Mouse (Mus musculus): Measurements from ENCODE around the gene Cd80. TPM values are rescaled to one million over a fixed set of nuclear protein-coding genes. Genes with fewer than 3 reads are reported as not detected.
A peak's percentile ranks its signal among the peaks of the same experiment; 100 is the strongest.

Gene Cd80
- polyA plus RNA-seq, 1 experiment from 2014 or later: 0.51 TPM

- H3K27ac ChIP-seq (ENCODE audit: low read depth, low read length): no peak overlapping the region
These were observed 38.5 kb downstream of the Cd80 start for GRCm38 (mm10) chr16:38493890-38494289.

GRCm38 (mm10) chr16:38496604-38497140, 41.3 kb downstream of the Cd80 start:
- Histone ChIP-seq H3K4me1 (ENCODE audit: control insufficient read depth, insufficient read depth, low read length) (no peaks in the 10 kb centered on the region), H3K36me3 (ENCODE audit: control insufficient read depth, insufficient read depth, low read length) (peaks cover 31% of the 10 kb centered on the region), H3K4me3 (ENCODE audit: low read length) (no peak overlapping the region), H3K4me2 (replicated peaks; ENCODE audit: low read depth, low read length) (no peak overlapping the region), H3K27ac (ENCODE audit: low read depth, low read length) (no peak overlapping the region), H3K9me3 (ENCODE audit: control insufficient read depth, low read length) (no peaks in the 10 kb centered on the region), H3K9ac (ENCODE audit: low read depth, low read length) (no peak overlapping the region), H3K27me3 (ENCODE audit: control insufficient read depth, insufficient read depth, low read length) (no peaks in the 10 kb centered on the region)
- WGBS: 72% methylated on average over 7 of the region's 7 CpGs
- no peak for ATAC-seq (ENCODE audit: low FRiP score, low TSS enrichment)

More at GRCm38 (mm10) chr16:38493890-38494289, 38.5 kb downstream of the Cd80 start:
- H3K9ac ChIP-seq (ENCODE audit: low read depth, low read length): no peak overlapping the region
- H3K4me3 ChIP-seq (ENCODE audit: low read length): no peak overlapping the region
- WGBS: 89% methylated on average over 10 of the region's 10 CpGs
- no peaks in the 10 kb centered on the region for H3K9me3 ChIP-seq (ENCODE audit: control insufficient read depth, low read length)
- ATAC-seq (ENCODE audit: low FRiP score, low TSS enrichment): no peak
- H3K36me3 ChIP-seq (ENCODE audit: control insufficient read depth, insufficient read depth, low read length): peaks cover 21% of the 10 kb centered on the region
- no peaks in the 10 kb centered on the region for H3K4me1 ChIP-seq (ENCODE audit: control insufficient read depth, insufficient read depth, low read length)
- no peak overlapping the region for H3K4me2 ChIP-seq (replicated peaks; ENCODE audit: low read depth, low read length)
- H3K27me3 ChIP-seq (ENCODE audit: control insufficient read depth, insufficient read depth, low read length): no peaks in the 10 kb centered on the region

GRCm38 (mm10) chr16:38502469-38502868, 47.1 kb downstream of the Cd80 start:
- H3K36me3 ChIP-seq (ENCODE audit: control insufficient read depth, insufficient read depth, low read length): peaks cover 54% of the 10 kb centered on the region
- no peaks in the 10 kb centered on the region for H3K9me3 ChIP-seq (ENCODE audit: control insufficient read depth, low read length)
- no peak overlapping the region for H3K27ac ChIP-seq (ENCODE audit: low read depth, low read length)
- no peak for ATAC-seq (ENCODE audit: low FRiP score, low TSS enrichment)
- no peak overlapping the region for H3K4me2 ChIP-seq (replicated peaks; ENCODE audit: low read depth, low read length)
- no peaks in the 10 kb centered on the region for H3K27me3 ChIP-seq (ENCODE audit: control insufficient read depth, insufficient read depth, low read length)
- no peaks in the 10 kb centered on the region for H3K4me1 ChIP-seq (ENCODE audit: control insufficient read depth, insufficient read depth, low read length)
- WGBS: 98% methylated on average over 10 of the region's 10 CpGs
- H3K9ac ChIP-seq (ENCODE audit: low read depth, low read length): no peak overlapping the region
- no peak overlapping the region for H3K4me3 ChIP-seq (ENCODE audit: low read length)

- Histone ChIP-seq H3K9me3 (ENCODE audit: control insufficient read depth, low read length) (no peaks in the 10 kb centered on the region), H3K27me3 (ENCODE audit: control insufficient read depth, insufficient read depth, low read length) (no peaks in the 10 kb centered on the region), H3K4me3 (ENCODE audit: low read length) (no peak overlapping the region), H3K4me2 (replicated peaks; ENCODE audit: low read depth, low read length) (no peak overlapping the region), H3K27ac (ENCODE audit: low read depth, low read length) (no peak overlapping the region), H3K4me1 (ENCODE audit: control insufficient read depth, insufficient read depth, low read length) (no peaks in the 10 kb centered on the region), H3K9ac (ENCODE audit: low read depth, low read length) (no peak overlapping the region), H3K36me3 (ENCODE audit: control insufficient read depth, insufficient read depth, low read length) (peaks cover 57% of the 10 kb centered on the region)
- WGBS: 92% methylated on average over 4 of the region's 4 CpGs
- no peak for ATAC-seq (ENCODE audit: low FRiP score, low TSS enrichment)
These were observed 48.2 kb downstream of the Cd80 start for GRCm38 (mm10) chr16:38503528-38503927.

GRCm38 (mm10) chr16:38506041-38506634, 50.8 kb downstream of the Cd80 start:
- H3K36me3 ChIP-seq (ENCODE audit: control insufficient read depth, insufficient read depth, low read length): peaks cover 60% of the 10 kb centered on the region
- peak; percentile 89 for ATAC-seq (ENCODE audit: low FRiP score, low TSS enrichment)
- H3K9ac ChIP-seq (ENCODE audit: low read depth, low read length): no peak overlapping the region
- H3K27me3 ChIP-seq (ENCODE audit: control insufficient read depth, insufficient read depth, low read length): no peaks in the 10 kb centered on the region
- H3K4me3 ChIP-seq (ENCODE audit: low read length): no peak overlapping the region
- no peak overlapping the region for H3K27ac ChIP-seq (ENCODE audit: low read depth, low read length)
- no peaks in the 10 kb centered on the region for H3K9me3 ChIP-seq (ENCODE audit: control insufficient read depth, low read length)
- no peaks in the 10 kb centered on the region for H3K4me1 ChIP-seq (ENCODE audit: control insufficient read depth, insufficient read depth, low read length)
- WGBS: 82% methylated on average over 4 of the region's 4 CpGs
- H3K4me2 ChIP-seq (replicated peaks; ENCODE audit: low read depth, low read length): no peak overlapping the region

GRCm38 (mm10) chr16:38510846-38511245, 55.5 kb downstream of the Cd80 start:
- H3K36me3 ChIP-seq (ENCODE audit: control insufficient read depth, insufficient read depth, low read length): peaks cover 61% of the 10 kb centered on the region

GRCm38 (mm10) chr16:38519140-38519539, 63.8 kb downstream of the Cd80 start:
- H3K4me2 ChIP-seq (replicated peaks; ENCODE audit: low read depth, low read length): no peak overlapping the region
- H3K9me3 ChIP-seq (ENCODE audit: control insufficient read depth, low read length): no peaks in the 10 kb centered on the region
- WGBS: 95% methylated on average over 2 of the region's 2 CpGs
- ATAC-seq (ENCODE audit: low FRiP score, low TSS enrichment): no peak
- H3K27me3 ChIP-seq (ENCODE audit: control insufficient read depth, insufficient read depth, low read length): no peaks in the 10 kb centered on the region
- H3K36me3 ChIP-seq (ENCODE audit: control insufficient read depth, insufficient read depth, low read length): peaks cover 34% of the 10 kb centered on the region
- H3K4me1 ChIP-seq (ENCODE audit: control insufficient read depth, insufficient read depth, low read length): peaks cover 9% of the 10 kb centered on the region
- no peak overlapping the region for H3K27ac ChIP-seq (ENCODE audit: low read depth, low read length)
- no peak overlapping the region for H3K4me3 ChIP-seq (ENCODE audit: low read length)
- no peak overlapping the region for H3K9ac ChIP-seq (ENCODE audit: low read depth, low read length)

More at GRCm38 (mm10) chr16:38510846-38511245, 55.5 kb downstream of the Cd80 start:
- Histone ChIP-seq H3K27ac (ENCODE audit: low read depth, low read length) (no peak overlapping the region), H3K4me3 (ENCODE audit: low read length) (no peak overlapping the region), H3K9me3 (ENCODE audit: control insufficient read depth, low read length) (no peaks in the 10 kb centered on the region), H3K4me1 (ENCODE audit: control insufficient read depth, insufficient read depth, low read length) (no peaks in the 10 kb centered on the region), H3K4me2 (replicated peaks; ENCODE audit: low read depth, low read length) (no peak overlapping the region), H3K9ac (ENCODE audit: low read depth, low read length) (no peak overlapping the region), H3K27me3 (ENCODE audit: control insufficient read depth, insufficient read depth, low read length) (no peaks in the 10 kb centered on the region)
- 88% methylated on average over 2 of the region's 2 CpGs for WGBS
- no peak for ATAC-seq (ENCODE audit: low FRiP score, low TSS enrichment)

- WGBS: 35% methylated on average over 8 of the region's 8 CpGs
- peak overlapping the region; percentile 97 for H3K4me3 ChIP-seq (ENCODE audit: low read length)
- H3K9ac ChIP-seq (ENCODE audit: low read depth, low read length): peak overlapping the region; percentile 93; the same call in 1 of the 2 replicates
- H3K27me3 ChIP-seq (ENCODE audit: control insufficient read depth, insufficient read depth, low read length): no peaks in the 10 kb centered on the region
- no peak for ATAC-seq (ENCODE audit: low FRiP score, low TSS enrichment)
- peaks cover 9% of the 10 kb centered on the region for H3K4me1 ChIP-seq (ENCODE audit: control insufficient read depth, insufficient read depth, low read length)
- H3K9me3 ChIP-seq (ENCODE audit: control insufficient read depth, low read length): no peaks in the 10 kb centered on the region
- H3K36me3 ChIP-seq (ENCODE audit: control insufficient read depth, insufficient read depth, low read length): peaks cover 30% of the 10 kb centered on the region
- peak overlapping the region; percentile 66 for H3K4me2 ChIP-seq (replicated peaks; ENCODE audit: low read depth, low read length)
- H3K27ac ChIP-seq (ENCODE audit: low read depth, low read length): no peak overlapping the region
These were observed 66.0 kb downstream of the Cd80 start for GRCm38 (mm10) chr16:38521211-38521987.
